Mouse (Mus musculus) neutrophil, adult 5-6 weeks (primary cell): ENCODE measurements around the gene Pdcd1. TPM values are rescaled to one million over a fixed set of nuclear protein-coding genes. Genes with fewer than 3 reads are reported as not detected.
A peak's percentile ranks its signal among the peaks of the same experiment; 100 is the strongest.
"Not testable (repeated sequence)": the region's sequence is repeated elsewhere in the genome, so short reads cannot be mapped to it uniquely, and the experiment has no call there.

ENCODE experiments used
- ATAC-seq: fragments of 151-379, 151-347 bp; 2 replicates; pipeline ENCODE4 v1.8.0; 2017; ENCODE audit warnings: mild to moderate bottlenecking, moderate TSS enrichment; ENCODE audit not compliant: insufficient number of reproducible peaks, poor library complexity, low FRiP score, severe bottlenecking; ENCODE audit errors: extremely low read depth
- total RNA-seq: library from RNA; stranded (forward); fragments of 200-1000 nt; gene quantifications from 2 replicates; pipeline ENCODE4 v1.2.3, GENCODE M21; 2017

The Pdcd1 gene
- total RNA-seq, 1 experiment from 2014 or later, result 0.35 TPM

DNA sequence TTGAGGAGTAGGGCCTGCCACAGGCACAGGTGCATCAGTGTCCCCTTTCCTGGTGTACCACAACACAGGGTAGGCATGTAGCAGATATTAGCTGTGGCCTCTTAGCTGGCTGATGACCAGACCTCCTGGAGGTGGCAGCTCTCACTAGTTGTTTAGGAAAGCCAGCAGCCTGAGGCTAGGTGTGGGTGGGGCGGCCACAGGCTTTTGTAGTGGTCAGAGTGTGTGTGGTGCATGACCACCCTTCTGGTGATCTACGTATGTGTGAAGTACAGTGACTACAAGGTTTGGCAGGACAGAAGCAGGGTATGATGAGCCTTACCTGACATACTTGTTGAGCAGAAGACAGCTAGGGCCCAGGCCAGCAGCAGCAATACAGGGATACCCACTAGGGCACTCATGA is 12.0 kb downstream of the Pdcd1 start:
- no peak for ATAC-seq

DNA sequence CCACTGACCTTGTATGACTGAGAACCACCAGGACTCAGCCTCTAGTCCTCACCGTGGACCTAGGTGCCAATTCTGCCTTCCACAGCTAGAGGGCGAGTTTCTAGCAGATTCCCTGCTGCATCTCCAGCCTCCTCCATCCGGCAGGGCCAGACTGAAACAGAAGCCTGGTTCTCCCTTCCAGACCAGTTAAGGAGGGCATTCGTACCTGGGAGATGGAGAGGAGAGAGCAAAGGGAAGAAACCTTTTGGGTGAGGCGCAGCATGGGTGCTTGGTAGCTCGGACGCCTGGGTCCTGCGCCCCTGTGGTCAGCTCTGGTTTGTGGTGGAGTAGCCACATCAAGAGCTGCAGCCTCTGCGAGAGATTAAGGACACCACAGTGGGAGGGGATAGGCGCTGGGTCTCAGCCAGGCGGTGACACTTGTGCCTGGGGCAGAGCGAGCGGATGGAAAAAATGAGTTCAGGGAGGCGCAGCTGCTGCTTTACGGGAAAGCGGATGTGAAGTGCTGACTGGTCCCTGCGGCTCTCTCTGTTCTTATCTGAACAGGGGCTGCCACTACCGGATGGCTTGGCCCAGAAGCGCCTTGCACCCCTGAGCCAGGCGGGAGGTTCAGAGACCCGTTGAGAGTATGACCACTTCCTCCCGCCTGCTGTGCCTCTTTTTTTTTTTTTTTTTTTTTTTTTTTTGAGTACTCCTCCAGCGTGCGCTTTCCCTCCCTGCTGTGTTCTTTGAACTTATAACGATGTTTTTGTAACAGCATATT is 17.2 kb downstream of the Pdcd1 start:
- ATAC-seq, result peak; percentile 77

DNA sequence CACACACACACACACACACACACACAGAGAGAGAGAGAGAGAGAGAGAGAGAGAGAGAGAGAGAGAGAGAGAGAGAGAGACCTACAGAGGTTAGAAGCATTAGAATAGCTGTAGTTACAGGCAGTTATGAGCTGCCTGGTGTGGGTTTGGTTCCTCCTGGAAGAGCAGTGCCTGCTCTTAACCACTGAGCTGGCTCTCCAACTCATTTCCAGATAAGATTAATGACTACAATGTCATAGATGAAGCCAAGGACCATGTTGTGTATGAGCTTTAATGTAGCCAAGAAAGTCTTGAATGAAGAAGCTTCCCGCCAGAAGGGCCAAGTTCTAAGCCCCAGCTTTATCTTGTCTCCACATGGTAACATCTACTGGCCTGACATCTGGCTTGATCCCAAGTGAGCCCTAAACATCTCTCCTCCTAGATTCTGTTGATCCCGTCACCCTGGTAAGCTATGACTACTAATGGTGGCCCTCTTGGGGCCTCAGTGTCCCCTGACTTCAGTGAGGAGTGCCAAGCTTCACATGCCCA is 19.2 kb downstream of the Pdcd1 start:
- no peak for ATAC-seq

DNA sequence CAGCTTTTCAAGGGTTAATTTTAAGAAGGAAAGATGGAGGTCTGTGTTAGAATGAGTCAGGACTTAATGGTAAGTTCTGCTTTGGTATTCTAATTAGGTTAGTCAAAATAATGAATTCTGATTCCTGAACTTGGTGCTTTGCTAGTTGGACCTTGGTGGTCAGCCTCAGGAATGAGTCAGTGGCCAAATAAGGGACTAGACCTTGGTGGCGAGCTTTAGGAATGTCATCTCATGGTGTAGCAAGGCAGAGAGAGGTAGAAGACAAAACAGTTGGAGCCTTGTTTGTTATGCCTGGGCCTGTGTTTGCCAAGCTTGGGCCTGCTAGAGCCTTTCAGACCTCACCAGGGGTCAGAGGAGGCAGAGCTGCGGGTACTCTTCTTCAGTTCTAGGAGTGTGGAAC is 23.6 kb downstream of the Pdcd1 start:
- no peak for ATAC-seq

DNA sequence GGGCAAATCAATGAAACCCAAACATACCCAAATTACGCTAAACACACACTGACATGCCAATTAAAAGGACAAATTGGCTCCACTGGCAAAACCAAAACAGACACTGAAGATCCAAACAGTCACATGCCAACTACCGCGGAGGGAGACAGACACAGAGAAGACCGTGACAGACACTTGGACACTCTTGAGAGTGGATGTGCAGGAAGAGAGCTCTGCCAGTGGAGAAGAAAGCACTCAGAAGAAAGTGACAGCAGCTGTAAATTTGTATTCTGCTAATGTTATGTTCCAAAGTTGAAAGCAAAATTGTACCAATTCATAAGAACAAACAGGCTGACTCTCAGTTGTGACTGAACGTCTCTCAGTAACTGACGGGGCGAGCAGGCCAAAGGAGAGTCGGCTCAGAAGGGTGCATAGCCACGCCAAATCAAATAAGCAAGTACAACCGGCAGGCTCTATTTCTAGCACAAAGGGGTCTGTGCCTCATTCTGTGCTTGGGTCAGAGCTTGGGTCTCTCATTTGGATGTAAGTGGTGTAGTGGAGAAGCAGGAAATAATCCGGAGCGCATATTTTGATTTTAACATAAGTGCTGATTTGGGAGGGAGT is 24.7 kb downstream of the Pdcd1 start:
- ATAC-seq, result no peak

DNA sequence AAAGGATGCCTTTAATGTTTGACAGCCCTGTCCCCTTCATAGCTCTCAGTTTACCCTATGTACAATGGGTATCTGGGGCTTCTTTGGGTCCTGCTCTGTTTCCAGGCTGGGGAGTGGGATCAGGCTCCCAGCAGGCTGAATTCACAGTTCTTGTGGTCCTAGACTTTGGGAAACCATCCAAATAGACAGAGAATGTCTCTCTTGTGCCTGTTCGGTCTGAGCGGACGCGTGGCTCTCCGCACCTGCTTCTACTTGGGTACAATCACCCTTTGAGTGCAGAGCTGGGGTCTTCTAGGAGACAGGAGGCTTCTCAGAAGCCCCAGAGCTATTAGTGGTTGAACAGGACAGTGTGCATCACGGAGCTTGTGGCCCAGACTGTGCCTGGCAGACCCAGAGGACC is 32.2 kb downstream of the Pdcd1 start, which contains the start of gene Neu4:
Gene Neu4, plus strand, starts transcription at position 301 of the 400 bp plus-strand sequence.
- no peak for ATAC-seq

DNA sequence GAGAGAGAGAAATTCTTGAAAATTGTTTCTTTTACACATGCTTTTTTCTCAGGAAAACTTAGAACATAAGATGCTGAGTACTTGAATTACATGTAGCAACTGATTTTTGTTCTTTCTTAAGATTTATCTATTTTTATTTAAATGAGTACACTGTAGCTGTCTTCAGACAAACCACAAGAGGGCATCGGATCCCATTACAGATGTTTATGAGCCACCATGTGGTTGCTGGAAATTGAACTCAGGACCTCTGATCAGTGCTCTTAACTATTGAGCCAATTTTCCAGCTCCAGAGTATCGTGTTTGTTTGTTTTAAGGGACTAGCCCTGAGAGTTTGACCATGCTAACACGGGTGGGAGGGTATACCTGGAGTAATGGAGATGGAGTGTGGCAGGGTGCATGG is 40.7 kb downstream of the Pdcd1 start:
- ATAC-seq, result no peak

DNA sequence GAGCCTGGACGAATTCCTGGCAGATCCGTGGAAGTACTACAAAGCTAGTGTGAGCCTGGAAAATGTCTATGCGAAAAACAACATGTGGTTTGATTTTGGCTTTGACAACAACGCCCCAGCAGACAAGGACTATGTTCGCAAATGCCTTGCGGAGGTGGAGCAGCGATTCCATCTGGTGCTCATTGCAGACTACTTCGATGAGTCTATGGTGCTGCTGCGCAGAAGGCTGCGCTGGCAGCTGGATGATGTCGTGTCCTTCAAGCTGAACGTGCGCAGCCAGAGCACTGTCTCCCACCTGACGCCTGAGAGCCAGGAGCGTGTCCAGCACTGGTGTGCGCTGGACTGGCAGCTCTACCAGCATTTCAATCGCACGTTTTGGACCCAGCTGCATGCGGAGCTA is 43.5 kb downstream of the Pdcd1 start:
- not testable (repeated sequence) for ATAC-seq

DNA sequence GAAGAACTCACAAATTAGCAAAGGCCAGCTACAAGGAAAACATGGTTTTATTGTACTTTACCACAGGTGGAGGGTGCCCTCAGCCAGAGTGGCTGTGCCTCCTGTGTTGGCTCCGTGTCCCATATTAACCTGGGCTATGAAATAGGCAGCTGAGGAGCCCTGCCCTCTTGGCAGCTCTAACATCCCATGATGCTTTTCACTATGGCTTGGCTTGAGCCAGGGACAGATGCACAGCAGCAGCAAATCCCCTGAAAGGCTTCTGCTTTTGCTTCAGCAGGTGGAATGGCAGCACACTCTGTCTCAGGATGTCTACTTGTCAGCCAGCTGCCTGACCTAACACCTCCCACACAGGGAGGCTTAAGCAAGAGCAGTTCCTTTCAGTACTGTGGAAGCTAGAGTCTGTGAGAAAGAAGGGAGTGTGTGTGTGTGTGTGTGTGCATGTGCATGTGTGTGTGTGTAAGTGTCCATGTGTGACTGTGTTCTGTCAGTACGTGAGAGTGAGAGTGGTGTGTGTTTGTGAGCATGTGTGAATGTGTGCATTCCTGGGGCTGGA is 46.3 kb downstream of the Pdcd1 start:
- not testable (repeated sequence) for ATAC-seq

DNA sequence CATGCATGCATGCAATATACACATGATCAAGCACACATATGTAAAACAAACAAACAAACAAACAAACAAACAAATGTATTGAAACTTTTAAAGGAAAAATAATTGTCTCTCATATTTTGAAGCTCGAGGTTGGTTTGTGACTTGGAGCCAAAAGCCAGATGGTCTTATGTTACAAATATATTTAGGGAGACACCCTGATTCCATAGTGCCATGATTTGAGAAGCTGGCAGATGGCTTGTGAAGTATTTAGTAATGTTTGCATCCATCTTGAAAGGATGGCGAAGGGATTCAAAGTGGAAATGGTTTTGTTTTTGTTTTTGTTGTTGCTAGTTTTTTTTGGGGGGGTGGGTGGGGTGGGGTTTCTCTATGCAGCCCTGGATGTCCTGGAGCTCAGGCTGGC is 51.3 kb downstream of the Pdcd1 start:
- ATAC-seq, result no peak

DNA sequence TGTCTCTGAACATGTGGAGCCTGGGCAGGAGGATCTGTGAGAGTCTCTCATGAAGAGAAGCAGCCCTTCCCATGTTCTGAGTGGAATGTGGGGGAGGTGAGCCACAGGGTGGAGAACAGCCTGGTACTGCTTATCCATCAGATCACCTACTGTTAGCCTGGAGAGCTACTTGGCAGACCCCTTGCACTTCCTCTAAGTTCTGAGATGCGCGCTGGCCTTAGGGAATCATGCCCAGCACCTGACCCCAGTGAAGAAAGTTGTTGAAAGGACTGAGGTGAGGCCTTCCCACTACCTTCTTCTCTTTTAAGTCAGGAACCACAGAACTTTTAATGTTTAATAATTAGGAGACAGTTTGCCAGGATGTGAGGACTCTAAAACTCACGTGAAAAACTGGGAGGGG is 60.9 kb downstream of the Pdcd1 start:
- not testable (repeated sequence) for ATAC-seq

DNA sequence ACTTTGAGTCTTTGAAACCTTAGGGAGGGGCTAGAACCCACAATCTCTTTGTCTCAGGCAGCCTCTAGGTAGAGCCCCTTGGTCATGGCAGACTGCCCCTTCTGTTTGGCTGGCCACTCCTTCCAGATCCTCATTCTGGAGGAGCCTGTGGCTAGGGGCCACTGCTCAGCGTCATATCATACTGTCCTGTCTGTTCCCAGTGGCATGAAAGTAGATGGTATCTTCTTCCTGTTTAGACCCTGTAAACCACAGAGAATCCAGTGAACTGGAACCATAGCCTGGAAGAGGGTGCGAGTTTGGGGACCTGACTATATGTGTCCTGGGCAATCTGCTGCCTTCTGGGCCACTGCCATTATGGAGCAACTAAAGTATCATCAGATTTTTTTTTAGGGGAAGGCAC is 61.3 kb downstream of the Pdcd1 start:
- not testable (repeated sequence) for ATAC-seq

DNA sequence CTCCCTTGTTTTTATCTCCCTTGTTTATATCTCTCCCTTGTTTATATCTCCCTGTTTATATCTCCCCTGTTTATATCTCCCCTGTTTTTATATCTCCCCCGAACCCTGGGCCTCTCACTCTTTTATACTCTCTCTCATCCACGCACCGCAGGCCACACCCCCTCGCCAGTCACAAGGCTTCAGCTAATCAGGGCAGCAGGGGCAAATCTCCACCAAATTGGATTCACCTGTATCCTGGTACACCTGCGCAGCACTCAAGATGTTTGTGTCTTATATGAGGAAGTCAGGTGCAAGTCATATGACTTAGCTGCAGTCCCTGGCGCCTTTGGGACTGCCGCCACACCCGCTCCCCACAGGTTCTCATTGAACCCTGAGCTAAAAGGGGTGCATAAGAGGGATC is 62.1 kb downstream of the Pdcd1 start, which contains the start of gene Gal3st2c:
Gene Gal3st2c, plus strand, starts transcription at position 301 of the 400 bp plus-strand sequence.
- not testable (repeated sequence) for ATAC-seq

DNA sequence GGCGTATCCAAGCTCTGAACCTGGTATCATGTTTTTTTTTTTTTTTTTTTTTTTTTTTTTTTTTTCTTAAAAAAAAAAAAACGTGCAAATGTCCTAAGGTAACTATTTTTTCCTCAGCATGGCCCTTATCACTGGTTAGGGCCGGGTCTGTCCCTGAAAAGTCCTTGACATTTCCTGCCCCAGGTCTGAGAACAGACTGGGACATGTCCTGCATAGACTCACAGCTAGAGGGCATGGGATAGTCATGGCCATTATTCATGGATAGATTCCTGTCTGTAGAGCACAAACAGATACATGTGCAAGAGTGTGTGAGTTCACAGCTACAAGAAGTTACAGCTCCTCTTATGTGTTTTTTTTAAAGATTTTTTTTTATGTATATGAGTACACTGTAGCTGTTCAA is 63.6 kb downstream of the Pdcd1 start:
- ATAC-seq, result no peak

Other genes starting within 250 kb of the Pdcd1 start
- gene Ing5, start 248.6 kb downstream of the Pdcd1 start, total RNA-seq, result 25.2 and 30.5 TPM in 2 replicates
- 35.4 and 40.1 TPM in 2 replicates for gene D2hgdh, start 227.6 kb downstream of the Pdcd1 start, total RNA-seq
- gene Gal3st2, start 191.2 kb downstream of the Pdcd1 start, total RNA-seq, result not detected in 2 replicates
- gene Gal3st2b, start 134.2 kb downstream of the Pdcd1 start, total RNA-seq, result not detected in 2 replicates
- gene Gal3st2c, start 62.0 kb downstream of the Pdcd1 start, total RNA-seq, result not detected in 2 replicates
- not detected in 2 replicates for gene Neu4, start 32.1 kb downstream of the Pdcd1 start, total RNA-seq